ENCODE assay signal across 9 mouse cellular contexts in the genomic region with DNA sequence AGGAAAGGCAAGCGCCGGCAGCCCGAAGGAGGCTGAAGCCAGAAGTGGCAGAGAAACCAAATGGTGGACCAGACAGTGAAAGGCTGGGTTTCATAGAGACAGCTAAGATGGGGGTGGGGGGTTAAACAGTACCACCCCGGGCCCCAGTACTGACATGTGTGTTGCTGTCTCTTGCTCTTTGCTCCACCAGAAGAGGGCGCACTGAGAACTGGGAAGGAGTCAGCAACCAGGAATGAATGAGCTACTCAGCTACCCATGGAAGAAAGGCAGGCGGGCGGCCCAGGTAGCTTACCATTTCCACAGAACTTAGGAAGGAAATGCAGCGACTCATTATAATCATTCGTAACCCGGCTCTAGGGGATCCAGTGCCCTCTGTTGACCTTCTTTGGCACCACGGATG. TPM values are rescaled to one million over a fixed set of nuclear protein-coding genes. Genes with fewer than 3 reads are reported as not detected.
DNase-seq lines count a peak whose midpoint lies in the region; TF ChIP-seq lines count a peak whose summit lies in the region.
"Had no signal": no experiment of that assay in that cellular context is flagged by ENCODE, and none has a peak within 500 bp of the region (broad histone marks: within the 10 kb centered on the region; RNA-seq: fewer than 3 reads in every experiment).

No protein-coding gene starts in this region.

- H3K9ac ChIP-seq in ES-Bruce4 (ENCODE audit: low read depth, poor library complexity, severe bottlenecking), result no peak overlapping the region

- no peaks in the 10 kb centered on the region for H3K27me3 ChIP-seq in ES-Bruce4 (ENCODE audit: control insufficient read depth, insufficient read depth, low read length, poor library complexity, severe bottlenecking)

- TF ChIP-seq EP300 in ES-Bruce4 (IDR thresholded peaks at IDR 0.05; ENCODE audit: insufficient read depth, low read depth, low read length), result no peak

- H3K4me1 ChIP-seq in ES-Bruce4 (ENCODE audit: control insufficient read depth, insufficient read depth, low read length), result peaks cover 3% of the 10 kb centered on the region

- no peak overlapping the region for H3K4me3 ChIP-seq in ES-Bruce4 (ENCODE audit: low read depth, low read length)

- H3K36me3 ChIP-seq in ES-Bruce4 (ENCODE audit: control insufficient read depth, insufficient read depth, low read length, poor library complexity, severe bottlenecking), result no peaks in the 10 kb centered on the region

- TF ChIP-seq CTCF in ES-Bruce4 (IDR thresholded peaks at IDR 0.05; ENCODE audit: low read depth, low read length), result peak; percentile 63

- H3K9me3 ChIP-seq in ES-Bruce4 (replicated peaks; ENCODE audit: control insufficient read depth, insufficient read depth, low read length, poor library complexity, severe bottlenecking), result 0 out of 2 replicates have a peak, but pooled peaks cover 5% of the 10 kb centered on the region

- peak; percentile 46 for DNase-seq in layer of hippocampus, adult 11-12 months (ENCODE audit: low spot score)
- no peak for DNase-seq in layer of hippocampus, adult 9-11 months
- DNase-seq in adrenal gland, adult 8-10 months, result peak; percentile 47
- DNase-seq in induced T-regulatory cell, adult 2 months (ENCODE audit: low read depth), result peak; percentile 62
- peak; percentile 34 for DNase-seq in thymus, postnatal 14 days
- no peak for DNase-seq in yolk sac, embryonic 10.5 days (ENCODE audit: low spot score)
- DNase-seq in cerebellum, adult 11-12 months, result no peak

- TF ChIP-seq POLR2A in ES-Bruce4 (IDR thresholded peaks at IDR 0.05; ENCODE audit: insufficient read depth, low read length), result no peak

- no peak overlapping the region for H3K27ac ChIP-seq in ES-Bruce4 (ENCODE audit: insufficient read depth, low read length)

RNA-seq across cellular contexts. Expression of gene Gbx1, which starts 16.4 kb away (rescaled TPM):
- polyA plus RNA-seq in ES-Bruce4 (2011; ENCODE audit: insufficient read depth, insufficient read length, low read depth, missing spikeins), result 0.20 TPM in 1 of 2 replicates, not detected in the other
- not detected for total RNA-seq in adrenal gland, adult 8-10 months (2022)

RNA-seq across cellular contexts. Expression of gene Asb10, which starts 30.1 kb away (rescaled TPM):
- not detected in 2 replicates for polyA plus RNA-seq in ES-Bruce4 (2011; ENCODE audit: insufficient read depth, insufficient read length, low read depth, missing spikeins)
- total RNA-seq in adrenal gland, adult 8-10 months (2022), result under 1 TPM; 0.37 to 0.75 (median 0.59) TPM

RNA-seq across cellular contexts. Expression of gene 4931409K22Rik, which starts 46.0 kb away (rescaled TPM):
- polyA plus RNA-seq in ES-Bruce4 (2011; ENCODE audit: insufficient read depth, insufficient read length, low read depth, missing spikeins), result not detected in 2 replicates
- total RNA-seq in adrenal gland, adult 8-10 months (2022), result not detected
- polyA plus RNA-seq: embryonic facial prominence, embryonic 14.5 days had no signal

RNA-seq across cellular contexts. Expression of gene Agap3, which starts 58.7 kb away (rescaled TPM):
- polyA plus RNA-seq in ES-Bruce4 (2011; ENCODE audit: insufficient read depth, insufficient read length, low read depth, missing spikeins), result 76.8 and 79.9 TPM in 2 replicates
- total RNA-seq in adrenal gland, adult 8-10 months (2022), result 100 to 1,000 TPM in 2 of 4 experiments, 10 to 100 TPM in 2; 86.3 to 117 (median 102) TPM

Comparison
In these comparisons a context has a peak if more than half of its experiments do, and no peak if none do; other contexts are left out.
1. DNase-seq: peak in layer of hippocampus, adult 11-12 months (single experiment), adrenal gland, adult 8-10 months (single experiment), induced T-regulatory cell, adult 2 months (single experiment) and thymus, postnatal 14 days (single experiment); none in layer of hippocampus, adult 9-11 months (single experiment), yolk sac, embryonic 10.5 days (single experiment) and cerebellum, adult 11-12 months (single experiment).